Mouse (Mus musculus) liver, adult 2 months (tissue): Measurements from ENCODE around the gene Prr5l.

Experiments used
- CTCF ChIP-seq: fragments of 200-500 bp; IDR thresholded peaks from 2 replicates; pipeline ENCODE4 v1.5.1; 2011; ENCODE audit warnings: low read depth, low read length, control low read depth
- POLR2A ChIP-seq: fragments of 200-500 bp; IDR thresholded peaks from 2 replicates; pipeline ENCODE4 v1.6.1; 2011; ENCODE audit warnings: low read length, control low read depth; ENCODE audit not compliant: insufficient read depth; ENCODE audit errors: extremely low read depth

GRCm38 (mm10) chr2:101896425-101897204, 13.8 kb upstream of the Prr5l start:
- TF ChIP-seq POLR2A, result no peak
- TF ChIP-seq CTCF, result no peak
